Mouse (Mus musculus) heart, embryonic 15.5 days (tissue): ENCODE measurements around the gene Med18. TPM values are rescaled to one million over a fixed set of nuclear protein-coding genes. Genes with fewer than 3 reads are reported as not detected.
"Not testable (repeated sequence)": the region's sequence is repeated elsewhere in the genome, so short reads cannot be mapped to it uniquely, and the experiment has no call there.

Source experiments
- ATAC-seq: fragments of 200-750 bp; cut with Nextera tagmentation; replicated peaks from 2 replicates; pipeline ENCODE4 v1.8.0; 2017; ENCODE audit warnings: low read depth, moderate TSS enrichment; ENCODE audit not compliant: insufficient number of reproducible peaks, insufficient read depth, low FRiP score
- H3K27ac ChIP-seq: fragments of 300-500 bp; sonication (generic); 2 replicates; pipeline ENCODE4 v1.5.1; 2015; ENCODE audit warnings: mild to moderate bottlenecking, inconsistent platforms
- H3K27me3 ChIP-seq: fragments of 300-500 bp; sonication (generic); 2 replicates; pipeline ENCODE4 v1.6.1; 2015; ENCODE audit warnings: inconsistent platforms
- H3K36me3 ChIP-seq: fragments of 300-500 bp; sonication (generic); 2 replicates; pipeline ENCODE4 v1.6.1; 2015; ENCODE audit warnings: mild to moderate bottlenecking, inconsistent platforms
- H3K4me1 ChIP-seq: fragments of 300-500 bp; sonication (generic); replicated peaks from 2 replicates; pipeline ENCODE4 v1.6.1; 2015; ENCODE audit warnings: inconsistent platforms
- H3K4me2 ChIP-seq: fragments of 300-500 bp; sonication (generic); 2 replicates; pipeline ENCODE4 v1.6.1; 2015; ENCODE audit warnings: inconsistent platforms, mild to moderate bottlenecking, moderate library complexity
- H3K4me3 ChIP-seq: fragments of 300-500 bp; sonication (generic); 2 replicates; pipeline ENCODE4 v1.5.1; 2015; ENCODE audit warnings: mild to moderate bottlenecking, inconsistent platforms
- H3K9ac ChIP-seq: fragments of 300-500 bp; sonication (generic); 2 replicates; pipeline ENCODE4 v1.6.1; 2015; ENCODE audit warnings: mild to moderate bottlenecking, inconsistent platforms
- H3K9me3 ChIP-seq: fragments of 300-500 bp; sonication (generic); replicated peaks from 2 replicates; pipeline ENCODE4 v1.6.1; 2016; ENCODE audit warnings: inconsistent platforms
- WGBS: fragments of 180-500 bp; shearing (Covaris S2); methylation state at CpG from one replicate; pipeline ENCODE4 v1.1.7; 2015; ENCODE audit warnings: mixed read lengths; 5-methylcytosine and 5-hydroxymethylcytosine counted together
- polyA plus RNA-seq: library from polyadenylated mRNA; unstranded; fragments of >200 nt; fragmentation: Nextera tagmentation; extraction: Ambion mirVana; gene quantifications from 2 replicates; pipeline ENCODE4 v1.2.1, GENCODE M21; 2015

Gene Med18
- polyA plus RNA-seq, 1 experiment from 2014 or later = 13.8 TPM

GRCm38 (mm10) chr4:132415966-132416365, 47.8 kb downstream of the Med18 start:
- ATAC-seq = no peak
- H3K9ac ChIP-seq = no peak overlapping the region
- no peaks in the 10 kb centered on the region for H3K36me3 ChIP-seq
- no peak overlapping the region for H3K4me2 ChIP-seq
- H3K4me1 ChIP-seq = peaks cover 30% of the 10 kb centered on the region
- no peaks in the 10 kb centered on the region for H3K9me3 ChIP-seq
- H3K4me3 ChIP-seq = no peak overlapping the region
- peak overlapping the region; percentile 5; the same call in 1 of the 2 replicates for H3K27ac ChIP-seq
- no peaks in the 10 kb centered on the region for H3K27me3 ChIP-seq

GRCm38 (mm10) chr4:132413257-132413656, 50.5 kb downstream of the Med18 start:
- H3K27ac ChIP-seq, H3K9me3 ChIP-seq, H3K4me3 ChIP-seq, H3K9ac ChIP-seq, H3K27me3 ChIP-seq, H3K4me2 ChIP-seq, ATAC-seq, H3K36me3 ChIP-seq: not testable (repeated sequence)
- 92% methylated on average over 4 of the region's 4 CpGs for WGBS
- peaks cover 13% of the 10 kb centered on the region for H3K4me1 ChIP-seq

- no peak overlapping the region for H3K9ac ChIP-seq
- no peak overlapping the region for H3K4me2 ChIP-seq
- no peaks in the 10 kb centered on the region for H3K27me3 ChIP-seq
- peak; percentile 70 for ATAC-seq
- no peak overlapping the region for H3K4me3 ChIP-seq
- no peaks in the 10 kb centered on the region for H3K9me3 ChIP-seq
- H3K36me3 ChIP-seq = no peaks in the 10 kb centered on the region
- peak overlapping the region; percentile 43 for H3K27ac ChIP-seq
- peaks cover 13% of the 10 kb centered on the region for H3K4me1 ChIP-seq
- 43% methylated on average over 8 of the region's 8 CpGs for WGBS
Observed at GRCm38 (mm10) chr4:132411322-132412094, 52.2 kb downstream of the Med18 start.

GRCm38 (mm10) chr4:132409587-132410229, 54.0 kb downstream of the Med18 start:
- Histone ChIP-seq H3K4me2 (no peak overlapping the region), H3K9me3 (no peaks in the 10 kb centered on the region), H3K27ac (no peak overlapping the region), H3K4me1 (peaks cover 18% of the 10 kb centered on the region), H3K4me3 (no peak overlapping the region), H3K36me3 (no peaks in the 10 kb centered on the region), H3K27me3 (no peaks in the 10 kb centered on the region), H3K9ac (no peak overlapping the region)
- ATAC-seq = no peak
- WGBS = 84% methylated on average over 4 of the region's 4 CpGs

Other genes with a start within 250 kb of the Med18 start
- 23.3 and 28.0 TPM in 2 replicates for gene Gmeb1, start 202.3 kb downstream of the Med18 start, polyA plus RNA-seq
- gene Taf12, start 189.5 kb downstream of the Med18 start, polyA plus RNA-seq = 28.5 and 33.7 TPM in 2 replicates
- 1.5 and 2.0 TPM in 2 replicates for gene Rab42, start 160.5 kb downstream of the Med18 start, polyA plus RNA-seq
- gene Trnau1ap, start 134.4 kb downstream of the Med18 start, polyA plus RNA-seq = 63.4 and 71.3 TPM in 2 replicates
- 29.2 and 44.7 TPM in 2 replicates for gene Rcc1, start 110.3 kb downstream of the Med18 start, polyA plus RNA-seq
- gene Phactr4, start 41.4 kb downstream of the Med18 start, polyA plus RNA-seq = 14.8 and 17.1 TPM in 2 replicates
- gene Sesn2, start 46.6 kb upstream of the Med18 start, polyA plus RNA-seq = 5.1 and 7.6 TPM in 2 replicates
- gene Atpif1, start 69.7 kb upstream of the Med18 start, polyA plus RNA-seq = 1,171 and 1,479 TPM in 2 replicates
- 97.5 and 106 TPM in 2 replicates for gene Dnajc8, start 71.6 kb upstream of the Med18 start, polyA plus RNA-seq
- gene Ptafr, start 100.1 kb upstream of the Med18 start, polyA plus RNA-seq = 0.77 and 0.95 TPM in 2 replicates
- gene Eya3, start 175.1 kb upstream of the Med18 start, polyA plus RNA-seq = 17.4 and 22.0 TPM in 2 replicates